Mouse (Mus musculus) retina, postnatal 7 days (tissue): ENCODE results near the gene Crybb1.

ENCODE experiments used
- DNase-seq: peaks from one replicate; pipeline ENCODE4 v3.0.0-alpha.2; 2012; ENCODE audit warnings: low read depth, low spot score

Gene Crybb1

DNA sequence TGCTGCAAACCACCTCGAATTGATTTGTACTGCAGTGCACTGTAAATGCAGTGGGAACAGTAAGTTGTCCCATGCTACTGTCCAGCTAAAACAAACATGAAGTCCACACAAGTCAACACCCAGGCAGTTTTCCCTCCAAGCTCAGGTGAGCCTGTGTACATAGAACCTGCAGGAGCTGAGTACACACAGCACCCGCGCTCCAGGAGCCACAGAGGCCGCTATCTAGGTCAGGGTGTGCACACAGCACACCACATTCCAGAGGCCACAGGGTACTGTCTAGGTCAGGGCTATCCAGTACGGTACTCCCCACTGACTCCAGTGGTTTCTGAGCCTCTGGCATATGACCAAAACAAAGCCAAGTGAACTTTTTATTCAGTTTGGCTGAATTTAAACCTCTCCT, 46.7 kb downstream of the Crybb1 start:
- no peak for DNase-seq

DNA sequence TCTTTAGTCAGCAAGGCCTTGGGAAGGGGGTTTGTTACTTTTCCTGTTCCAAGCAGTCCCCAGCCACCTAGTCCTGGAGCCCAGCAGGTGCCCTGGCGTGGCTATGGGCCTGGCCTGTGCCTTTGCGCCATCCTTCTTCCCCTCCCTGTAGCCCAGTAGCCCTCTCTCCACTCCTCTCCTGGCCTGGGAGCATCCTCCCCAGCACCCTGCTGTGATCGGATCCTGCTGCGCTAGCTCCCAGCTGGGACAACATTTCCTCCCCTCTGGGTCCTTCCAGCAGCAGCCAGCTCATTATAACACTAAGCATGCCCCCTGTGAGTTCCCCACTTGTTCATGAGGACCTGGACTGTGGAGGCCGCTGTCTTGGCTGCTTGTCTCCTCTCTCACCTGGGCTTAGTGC, 50.2 kb downstream of the Crybb1 start:
- no peak for DNase-seq

DNA sequence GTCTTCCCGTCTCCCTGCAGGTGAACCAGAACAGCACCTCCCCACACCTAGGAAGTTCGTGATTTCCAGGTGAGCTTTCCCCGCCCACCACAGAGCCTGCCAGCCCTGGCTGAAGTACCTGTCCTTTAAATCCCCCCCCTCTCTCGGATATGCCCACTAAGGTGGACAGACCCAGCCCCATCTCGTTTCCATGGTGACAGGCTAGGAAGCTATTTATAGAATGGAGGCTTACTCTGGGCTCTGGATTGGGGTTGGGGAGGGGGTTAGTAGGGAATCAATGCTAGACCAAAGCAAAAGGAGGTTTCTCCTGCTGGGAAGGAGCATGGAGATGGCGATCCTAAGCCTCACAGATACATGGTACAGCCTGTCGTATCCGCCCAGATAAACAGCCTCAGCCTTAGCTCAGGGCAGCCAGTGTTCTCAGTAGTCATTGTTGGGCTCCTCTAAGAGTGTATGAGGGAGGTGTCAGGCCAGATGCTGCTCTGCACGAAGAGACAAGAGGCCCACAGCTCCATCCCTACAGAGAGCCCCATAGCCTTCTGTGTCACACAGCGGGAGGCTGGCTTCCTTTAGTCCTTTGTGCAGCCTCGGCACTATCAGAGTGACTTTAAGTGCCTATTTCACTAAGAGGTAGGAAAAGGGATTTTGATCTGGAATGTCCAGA, 57.7 kb downstream of the Crybb1 start:
- DNase-seq: no peak

DNA sequence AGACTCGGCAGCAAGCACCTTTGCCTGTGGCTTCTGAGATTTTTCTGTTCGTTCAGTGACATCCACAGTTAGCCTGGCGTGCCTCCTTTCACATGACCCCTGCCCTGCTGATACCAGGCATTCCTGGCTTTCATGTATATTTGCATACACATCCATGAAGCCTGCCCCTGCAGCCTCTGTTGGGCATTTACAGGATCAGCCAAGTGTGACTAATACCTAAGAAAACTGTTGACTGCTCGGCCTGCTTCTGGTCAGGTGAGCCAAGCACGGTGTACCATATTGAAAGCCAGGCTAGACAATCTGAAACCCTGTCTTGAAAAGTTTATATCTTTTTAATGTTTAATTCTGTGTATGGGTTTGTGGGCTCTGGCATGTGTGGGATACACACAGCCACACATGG, 60.9 kb downstream of the Crybb1 start:
- no peak for DNase-seq

DNA sequence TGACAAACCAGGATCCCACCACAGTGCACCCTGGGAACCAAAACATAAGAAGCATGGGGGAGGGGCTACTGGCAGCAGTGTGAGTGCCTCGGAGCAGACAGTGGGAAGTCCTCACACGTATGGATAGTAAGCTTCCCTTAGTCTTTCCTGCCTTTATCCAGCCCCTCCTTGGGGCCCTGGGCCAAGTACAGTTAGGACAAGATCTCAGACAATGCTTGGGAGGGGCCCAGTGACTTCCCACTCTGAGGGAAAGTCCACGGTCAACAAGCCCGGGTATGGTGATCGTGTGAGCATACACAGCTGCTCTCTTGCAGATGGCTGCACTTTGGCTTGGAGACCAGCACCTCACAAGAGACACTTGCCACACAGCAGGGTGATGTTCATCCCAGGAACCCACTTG, 61.7 kb downstream of the Crybb1 start:
- no peak for DNase-seq
